Mouse (Mus musculus) left cerebral cortex, adult 11 months (tissue): Measurements from ENCODE around the gene Rarg.
A peak's percentile ranks its signal among the peaks of the same experiment; 100 is the strongest.

Source experiments
- DNase-seq: peaks from one replicate; pipeline ENCODE4 v3.0.0; 2022; ENCODE audit warnings: low spot score

The Rarg gene

GRCm38 (mm10) chr15:102257202-102258075 lies at the start of gene Rarg:
TSS of gene Rarg (minus strand) at chr15:102257517.
- no peak for DNase-seq

GRCm38 (mm10) chr15:102302542-102302941 lies 45.2 kb upstream of the Rarg start:
- DNase-seq, result no peak

GRCm38 (mm10) chr15:102296368-102297006 lies 39.2 kb upstream of the Rarg start:
- DNase-seq, result no peak

- DNase-seq, result peak; percentile 85
These were observed 38.5 kb upstream of the Rarg start, which contains the start of gene Espl1 for GRCm38 (mm10) chr15:102295633-102296367. TSS of gene Espl1 (plus strand) at chr15:102296266.

GRCm38 (mm10) chr15:102287395-102287794 lies 30.1 kb upstream of the Rarg start:
- DNase-seq, result no peak

GRCm38 (mm10) chr15:102283648-102284047 lies 26.3 kb upstream of the Rarg start:
- no peak for DNase-seq

- DNase-seq, result no peak
These were observed 25.4 kb upstream of the Rarg start for GRCm38 (mm10) chr15:102282463-102283292.

- no peak for DNase-seq
These were observed 23.3 kb upstream of the Rarg start for GRCm38 (mm10) chr15:102280623-102281022.

GRCm38 (mm10) chr15:102279783-102280520 lies 22.6 kb upstream of the Rarg start:
- no peak for DNase-seq

- DNase-seq, result peak; percentile 73
These were observed 21.9 kb upstream of the Rarg start, which contains the start of gene Mfsd5 for GRCm38 (mm10) chr15:102279092-102279782. TSS of gene Mfsd5 (plus strand) at chr15:102279454.

- no peak for DNase-seq
These were observed 21.4 kb upstream of the Rarg start for GRCm38 (mm10) chr15:102278726-102279091.

GRCm38 (mm10) chr15:102273982-102274716 lies 16.8 kb upstream of the Rarg start:
- no peak for DNase-seq

GRCm38 (mm10) chr15:102271441-102271840 lies 14.1 kb upstream of the Rarg start:
- no peak for DNase-seq

GRCm38 (mm10) chr15:102270274-102270960 lies 13.1 kb upstream of the Rarg start, which contains the start of gene Gm9918:
TSS of gene Gm9918 (plus strand) at chr15:102270563.
- DNase-seq, result no peak

- DNase-seq, result no peak
These were observed 8.2 kb upstream of the Rarg start for GRCm38 (mm10) chr15:102265548-102265947.

GRCm38 (mm10) chr15:102263037-102263436 lies 5.7 kb upstream of the Rarg start:
- no peak for DNase-seq

GRCm38 (mm10) chr15:102262582-102262981 lies 5.3 kb upstream of the Rarg start:
- DNase-seq, result no peak

GRCm38 (mm10) chr15:102258581-102259253 lies 1.4 kb upstream of the Rarg start:
- DNase-seq, result no peak
